ENCODE assay signal across 20 mouse cellular contexts in genomic region chr2:14549560-14549959, GRCm38 (mm10). TPM values are rescaled to one million over a fixed set of nuclear protein-coding genes. Genes with fewer than 3 reads are reported as not detected.
"Had no signal": no experiment of that assay in that cellular context is flagged by ENCODE, and none has a peak within 500 bp of the region (broad histone marks: within the 10 kb centered on the region; RNA-seq: fewer than 3 reads in every experiment).

No protein-coding gene starts in this region.

- H3K4me3 ChIP-seq: liver, embryonic 15.5 days; megakaryocyte, embryonic 14.5 days; midbrain, embryonic 13.5 days; midbrain, embryonic 15.5 days; neural tube, embryonic 13.5 days; neural tube, embryonic 15.5 days; stomach, embryonic 15.5 days had no signal

- H3K4me2 ChIP-seq: liver, embryonic 15.5 days; midbrain, embryonic 11.5 days; midbrain, embryonic 13.5 days; midbrain, embryonic 15.5 days; neural tube, embryonic 13.5 days; neural tube, embryonic 15.5 days; stomach, embryonic 15.5 days had no signal

- DNase-seq: liver, postnatal 0 days; lung, adult 2 months; lung, postnatal 14 days; lung, postnatal 36 days; retina, postnatal 1 day; right cerebral cortex, adult 18-20 months; right cerebral cortex, postnatal 14 days; thymus, adult 2 months; thymus, postnatal 25 days; thymus, postnatal 4 days had no signal

- H3K9ac ChIP-seq: liver, embryonic 15.5 days; liver, postnatal 0 days; midbrain, embryonic 13.5 days; midbrain, embryonic 15.5 days; neural tube, embryonic 13.5 days; neural tube, embryonic 15.5 days; stomach, embryonic 15.5 days had no signal

- H3K9me3 ChIP-seq: liver, embryonic 15.5 days; megakaryocyte, embryonic 14.5 days; midbrain, embryonic 13.5 days; midbrain, embryonic 15.5 days; neural tube, embryonic 13.5 days; neural tube, embryonic 15.5 days; stomach, embryonic 15.5 days had no signal

- H3K36me3 ChIP-seq: liver, embryonic 15.5 days; midbrain, embryonic 13.5 days; midbrain, embryonic 15.5 days; neural tube, embryonic 13.5 days; neural tube, embryonic 15.5 days; stomach, embryonic 15.5 days had no signal

- H3K27ac ChIP-seq: liver, embryonic 15.5 days; macrophage; midbrain, embryonic 13.5 days; midbrain, embryonic 15.5 days; neural tube, embryonic 13.5 days; neural tube, embryonic 15.5 days; stomach, embryonic 15.5 days; stomach, postnatal 0 days had no signal

- H3K4me1 ChIP-seq: liver, embryonic 15.5 days; midbrain, embryonic 13.5 days; midbrain, embryonic 15.5 days; neural tube, embryonic 13.5 days; neural tube, embryonic 15.5 days; stomach, embryonic 15.5 days had no signal

- H3K27me3 ChIP-seq: liver, embryonic 15.5 days; megakaryocyte, embryonic 14.5 days; midbrain, embryonic 13.5 days; midbrain, embryonic 15.5 days; neural tube, embryonic 13.5 days; neural tube, embryonic 15.5 days; stomach, embryonic 15.5 days had no signal

- ATAC-seq: liver, postnatal 0 days; midbrain, embryonic 13.5 days; midbrain, embryonic 15.5 days had no signal

RNA-seq across cellular contexts. Expression of gene Cacnb2, which starts 53.3 kb away (rescaled TPM):
- polyA plus RNA-seq: macrophage had no signal
